Mouse (Mus musculus): Measurements from ENCODE around the gene Lims1. TPM values are rescaled to one million over a fixed set of nuclear protein-coding genes. Genes with fewer than 3 reads are reported as not detected.
"Not testable (repeated sequence)": the region's sequence is repeated elsewhere in the genome, so short reads cannot be mapped to it uniquely, and the experiment has no call there.

Lims1 gene
- polyA plus RNA-seq, 1 experiment from 2014 or later: 89.9 TPM

DNA sequence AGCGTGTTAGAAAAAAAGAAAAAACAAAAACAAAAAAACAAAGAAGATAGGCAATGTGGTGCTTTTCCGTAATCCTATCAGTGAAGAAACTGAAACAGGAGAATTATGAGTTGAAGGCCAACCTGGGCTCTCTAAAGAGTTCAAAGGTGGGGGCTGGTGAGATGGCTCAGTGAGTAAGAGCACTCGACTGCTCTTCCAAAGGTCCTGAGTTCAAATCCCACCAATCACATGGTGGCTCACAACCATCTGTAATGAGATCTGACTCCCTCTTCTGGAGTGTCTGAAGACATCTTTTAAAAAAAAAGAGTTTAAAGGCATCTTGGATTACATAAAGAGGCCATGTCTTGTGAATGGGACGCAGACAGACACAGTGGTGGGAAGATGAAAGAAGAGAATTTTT lies 13.8 kb downstream of the Lims1 start:
- not testable (repeated sequence) for ATAC-seq (ENCODE audit: low FRiP score); H3K9me3 ChIP-seq (ENCODE audit: control insufficient read depth, low read length); H3K4me2 ChIP-seq (replicated peaks; ENCODE audit: low read depth, low read length); H3K4me3 ChIP-seq (ENCODE audit: low read depth, low read length); H3K27me3 ChIP-seq (ENCODE audit: control insufficient read depth, insufficient read depth, low read length); DNase-seq (ENCODE audit: low spot score); H3K27ac ChIP-seq (ENCODE audit: low read depth, low read length); H3K9ac ChIP-seq (ENCODE audit: low read depth, low read length); H3K36me3 ChIP-seq (ENCODE audit: control insufficient read depth, insufficient read depth, low read length); H3K4me1 ChIP-seq (replicated peaks; ENCODE audit: control insufficient read depth, insufficient read depth, low read length)
- 96% methylated on average over 4 of the region's 4 CpGs for whole genome bisulfite sequencing

DNA sequence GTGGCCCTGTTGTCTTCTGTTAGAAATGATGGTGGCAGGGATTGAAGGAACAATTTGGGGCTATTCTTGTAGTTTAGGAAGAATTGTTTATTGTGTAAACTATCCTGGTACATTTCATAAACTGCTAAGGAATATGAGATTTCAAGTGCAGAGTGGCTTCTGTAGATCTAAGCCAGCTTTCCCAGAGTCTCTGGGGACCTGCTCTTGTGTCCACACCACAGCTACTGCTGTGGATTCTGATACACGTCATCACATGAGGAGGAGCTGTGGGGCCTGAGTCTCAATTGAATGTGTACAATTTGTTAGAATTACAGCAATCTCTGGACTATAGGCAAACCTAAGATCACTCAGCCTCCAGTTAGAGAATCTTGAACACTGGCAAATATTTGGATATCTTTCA lies 15.3 kb downstream of the Lims1 start:
- Histone ChIP-seq H3K4me3 (ENCODE audit: low read depth, low read length) (no peak overlapping the region), H3K9me3 (ENCODE audit: control insufficient read depth, low read length) (no peaks in the 10 kb centered on the region), H3K27me3 (ENCODE audit: control insufficient read depth, insufficient read depth, low read length) (no peaks in the 10 kb centered on the region), H3K27ac (ENCODE audit: low read depth, low read length) (no peak overlapping the region), H3K4me2 (replicated peaks; ENCODE audit: low read depth, low read length) (no peak overlapping the region), H3K9ac (ENCODE audit: low read depth, low read length) (no peak overlapping the region), H3K4me1 (replicated peaks; ENCODE audit: control insufficient read depth, insufficient read depth, low read length) (no peaks in the 10 kb centered on the region), H3K36me3 (ENCODE audit: control insufficient read depth, insufficient read depth, low read length) (no peaks in the 10 kb centered on the region)
- no peak for ATAC-seq (ENCODE audit: low FRiP score)
- 80% methylated on average over 1 of the region's 1 CpGs for WGBS
- no peak for DNase-seq (ENCODE audit: low spot score)

DNA sequence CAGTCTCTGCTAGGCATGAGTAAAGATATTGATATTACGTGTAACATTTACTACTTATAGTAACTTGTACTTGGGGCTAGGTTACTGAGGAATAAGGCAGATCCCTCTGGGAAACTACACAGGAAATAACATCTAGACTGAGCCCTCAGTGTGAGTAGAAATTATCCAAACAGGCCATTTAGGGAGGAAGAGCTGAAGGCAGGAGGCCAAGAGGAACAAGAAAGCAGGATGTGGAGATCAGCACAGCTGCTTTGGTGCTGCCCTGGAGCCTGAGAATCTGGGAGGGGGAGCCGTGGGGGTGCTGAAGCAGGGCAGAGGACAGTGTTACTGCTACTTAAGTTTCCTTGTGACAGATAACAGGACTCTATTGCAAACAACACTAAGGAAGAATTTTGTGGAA lies 18.4 kb downstream of the Lims1 start:
- no peak overlapping the region for H3K9ac ChIP-seq (ENCODE audit: low read depth, low read length)
- DNase-seq (ENCODE audit: low spot score) (no peak), ATAC-seq (ENCODE audit: low FRiP score) (no peak)
- H3K36me3 ChIP-seq (ENCODE audit: control insufficient read depth, insufficient read depth, low read length): no peaks in the 10 kb centered on the region
- WGBS: 68% methylated on average over 2 of the region's 2 CpGs
- no peaks in the 10 kb centered on the region for H3K27me3 ChIP-seq (ENCODE audit: control insufficient read depth, insufficient read depth, low read length)
- no peaks in the 10 kb centered on the region for H3K4me1 ChIP-seq (replicated peaks; ENCODE audit: control insufficient read depth, insufficient read depth, low read length)
- no peak overlapping the region for H3K4me3 ChIP-seq (ENCODE audit: low read depth, low read length)
- H3K27ac ChIP-seq (ENCODE audit: low read depth, low read length): no peak overlapping the region
- H3K9me3 ChIP-seq (ENCODE audit: control insufficient read depth, low read length): no peaks in the 10 kb centered on the region
- H3K4me2 ChIP-seq (replicated peaks; ENCODE audit: low read depth, low read length): no peak overlapping the region

DNA sequence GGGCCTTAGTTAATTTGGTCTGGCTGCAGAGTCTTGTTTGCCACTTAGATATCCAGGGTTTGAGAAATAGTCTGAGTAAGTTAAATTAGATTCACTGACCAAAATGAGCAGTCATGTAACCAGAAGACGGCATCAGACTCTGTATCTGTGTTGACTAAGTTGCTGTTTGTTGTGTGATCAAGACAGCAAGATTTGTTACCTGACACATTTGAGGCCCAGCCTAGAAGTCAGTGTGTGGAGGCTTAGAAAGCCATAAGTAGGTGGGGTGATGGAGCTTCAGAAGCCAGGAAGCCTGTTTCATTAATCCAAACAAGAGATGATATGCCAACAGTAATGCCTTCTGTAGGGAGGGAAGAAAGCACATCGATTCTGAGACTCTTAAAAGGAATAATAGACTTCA lies 18.9 kb downstream of the Lims1 start:
- DNase-seq (ENCODE audit: low spot score) (no peak), ATAC-seq (ENCODE audit: low FRiP score) (no peak)
- no peaks in the 10 kb centered on the region for H3K36me3 ChIP-seq (ENCODE audit: control insufficient read depth, insufficient read depth, low read length)
- H3K4me3 ChIP-seq (ENCODE audit: low read depth, low read length): no peak overlapping the region
- no peak overlapping the region for H3K4me2 ChIP-seq (replicated peaks; ENCODE audit: low read depth, low read length)
- H3K4me1 ChIP-seq (replicated peaks; ENCODE audit: control insufficient read depth, insufficient read depth, low read length): no peaks in the 10 kb centered on the region
- no peak overlapping the region for H3K9ac ChIP-seq (ENCODE audit: low read depth, low read length)
- 88% methylated on average over 2 of the region's 2 CpGs for WGBS
- H3K27ac ChIP-seq (ENCODE audit: low read depth, low read length): no peak overlapping the region
- no peaks in the 10 kb centered on the region for H3K9me3 ChIP-seq (ENCODE audit: control insufficient read depth, low read length)
- no peaks in the 10 kb centered on the region for H3K27me3 ChIP-seq (ENCODE audit: control insufficient read depth, insufficient read depth, low read length)

DNA sequence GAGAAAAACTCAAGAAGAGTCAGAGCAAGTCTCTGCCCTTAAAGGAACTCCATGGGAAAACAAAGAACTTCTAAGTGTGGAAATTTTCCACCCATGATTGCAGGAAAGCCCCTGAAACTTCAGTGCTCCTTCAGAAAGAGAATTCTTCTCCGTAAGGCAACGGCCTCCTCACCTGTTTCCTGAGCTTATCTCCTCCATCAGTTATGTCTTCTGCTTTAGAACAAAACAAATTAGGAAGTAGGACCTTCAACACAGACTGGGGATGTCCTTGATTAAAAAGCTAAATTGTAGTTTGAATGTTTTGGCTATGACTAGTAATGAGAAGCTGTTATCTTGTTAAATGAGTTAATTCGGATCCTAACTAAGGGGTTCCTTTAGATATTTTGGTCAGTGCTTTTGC lies 20.3 kb downstream of the Lims1 start:
- no peaks in the 10 kb centered on the region for H3K36me3 ChIP-seq (ENCODE audit: control insufficient read depth, insufficient read depth, low read length)
- WGBS: 89% methylated on average over 3 of the region's 3 CpGs
- no peaks in the 10 kb centered on the region for H3K4me1 ChIP-seq (replicated peaks; ENCODE audit: control insufficient read depth, insufficient read depth, low read length)
- no peaks in the 10 kb centered on the region for H3K9me3 ChIP-seq (ENCODE audit: control insufficient read depth, low read length)
- no peak overlapping the region for H3K4me2 ChIP-seq (replicated peaks; ENCODE audit: low read depth, low read length)
- ATAC-seq (ENCODE audit: low FRiP score) (no peak), DNase-seq (ENCODE audit: low spot score) (no peak)
- H3K27ac ChIP-seq (ENCODE audit: low read depth, low read length): no peak overlapping the region
- H3K4me3 ChIP-seq (ENCODE audit: low read depth, low read length): no peak overlapping the region
- no peak overlapping the region for H3K9ac ChIP-seq (ENCODE audit: low read depth, low read length)
- no peaks in the 10 kb centered on the region for H3K27me3 ChIP-seq (ENCODE audit: control insufficient read depth, insufficient read depth, low read length)

DNA sequence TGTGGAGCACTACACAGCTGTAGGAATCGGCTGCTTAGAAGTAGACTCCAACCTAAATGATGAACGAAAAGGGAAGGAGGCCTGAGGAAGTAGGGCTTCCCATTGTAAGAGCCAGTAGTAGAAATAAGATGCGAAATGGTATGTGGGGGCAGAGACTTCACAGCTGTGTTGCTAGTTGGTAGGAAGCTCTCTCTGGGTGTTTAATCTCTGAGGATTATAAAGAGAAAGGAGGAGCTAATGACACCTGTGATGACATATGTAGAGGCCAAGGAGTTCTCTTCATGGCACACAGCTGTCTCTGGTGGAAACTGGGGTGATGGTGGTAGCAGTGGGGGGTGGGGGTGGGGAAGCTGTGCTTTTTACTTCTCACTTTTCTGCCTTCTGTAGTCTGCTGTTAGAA lies 27.3 kb downstream of the Lims1 start:
- DNase-seq (ENCODE audit: low spot score): no peak
- Histone ChIP-seq H3K9me3 (ENCODE audit: control insufficient read depth, low read length) (no peaks in the 10 kb centered on the region), H3K4me2 (replicated peaks; ENCODE audit: low read depth, low read length) (no peak overlapping the region), H3K27me3 (ENCODE audit: control insufficient read depth, insufficient read depth, low read length) (no peaks in the 10 kb centered on the region), H3K4me3 (ENCODE audit: low read depth, low read length) (no peak overlapping the region), H3K27ac (ENCODE audit: low read depth, low read length) (no peak overlapping the region), H3K4me1 (replicated peaks; ENCODE audit: control insufficient read depth, insufficient read depth, low read length) (no peaks in the 10 kb centered on the region), H3K36me3 (ENCODE audit: control insufficient read depth, insufficient read depth, low read length) (no peaks in the 10 kb centered on the region), H3K9ac (ENCODE audit: low read depth, low read length) (no peak overlapping the region)
- ATAC-seq (ENCODE audit: low FRiP score): no peak
- 84% methylated on average over 3 of the region's 3 CpGs for WGBS

DNA sequence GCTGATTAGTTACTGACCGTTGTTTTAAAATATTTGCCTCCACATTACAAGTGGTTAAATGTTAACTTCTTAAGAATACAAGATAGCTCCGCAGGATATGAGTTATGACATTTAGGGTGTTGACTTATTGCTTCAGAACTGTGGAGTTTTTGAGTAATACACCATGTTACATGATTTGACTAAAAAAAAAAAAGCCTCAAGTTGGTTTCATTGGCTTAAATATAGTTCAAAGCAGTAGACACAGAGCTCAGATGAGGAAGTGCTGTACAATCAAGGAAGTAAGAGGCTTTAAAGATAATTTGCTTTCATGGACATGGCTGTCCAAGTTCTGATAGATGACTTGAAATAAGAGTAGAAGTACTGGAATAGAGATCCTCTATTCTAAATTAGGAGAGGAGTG lies 28.4 kb downstream of the Lims1 start:
- Histone ChIP-seq H3K9ac (ENCODE audit: low read depth, low read length) (no peak overlapping the region), H3K4me1 (replicated peaks; ENCODE audit: control insufficient read depth, insufficient read depth, low read length) (no peaks in the 10 kb centered on the region), H3K27me3 (ENCODE audit: control insufficient read depth, insufficient read depth, low read length) (no peaks in the 10 kb centered on the region), H3K9me3 (ENCODE audit: control insufficient read depth, low read length) (no peaks in the 10 kb centered on the region), H3K27ac (ENCODE audit: low read depth, low read length) (no peak overlapping the region), H3K4me3 (ENCODE audit: low read depth, low read length) (no peak overlapping the region), H3K36me3 (ENCODE audit: control insufficient read depth, insufficient read depth, low read length) (no peaks in the 10 kb centered on the region), H3K4me2 (replicated peaks; ENCODE audit: low read depth, low read length) (no peak overlapping the region)
- 88% methylated on average over 2 of the region's 2 CpGs for WGBS
- ATAC-seq (ENCODE audit: low FRiP score) (no peak), DNase-seq (ENCODE audit: low spot score) (no peak)

DNA sequence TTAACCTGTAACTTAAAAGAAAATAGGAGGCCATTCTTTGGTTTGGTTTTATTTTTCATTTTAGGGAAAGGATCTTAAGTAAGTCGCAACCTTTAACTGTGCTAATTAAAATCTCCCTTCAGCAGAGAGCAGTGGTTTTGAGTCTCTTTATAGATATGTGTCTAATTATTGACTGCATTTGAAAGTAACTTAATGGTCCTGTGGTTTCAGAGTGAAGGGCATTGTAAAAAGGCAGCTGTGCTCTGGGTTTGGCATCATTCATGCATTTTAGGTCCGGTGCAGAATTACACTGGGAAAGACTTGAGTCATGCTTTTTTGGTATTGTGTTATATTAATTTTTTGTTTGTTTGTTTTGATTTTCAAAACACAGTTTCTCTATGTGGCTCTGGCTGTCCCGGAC lies 29.1 kb downstream of the Lims1 start:
- Histone ChIP-seq H3K27me3 (ENCODE audit: control insufficient read depth, insufficient read depth, low read length) (no peaks in the 10 kb centered on the region), H3K4me2 (replicated peaks; ENCODE audit: low read depth, low read length) (no peak overlapping the region), H3K9ac (ENCODE audit: low read depth, low read length) (no peak overlapping the region), H3K9me3 (ENCODE audit: control insufficient read depth, low read length) (no peaks in the 10 kb centered on the region), H3K36me3 (ENCODE audit: control insufficient read depth, insufficient read depth, low read length) (no peaks in the 10 kb centered on the region), H3K4me3 (ENCODE audit: low read depth, low read length) (no peak overlapping the region), H3K27ac (ENCODE audit: low read depth, low read length) (no peak overlapping the region), H3K4me1 (replicated peaks; ENCODE audit: control insufficient read depth, insufficient read depth, low read length) (no peaks in the 10 kb centered on the region)
- no peak for ATAC-seq (ENCODE audit: low FRiP score)
- WGBS: 87% methylated on average over 3 of the region's 3 CpGs
- DNase-seq (ENCODE audit: low spot score): no peak

DNA sequence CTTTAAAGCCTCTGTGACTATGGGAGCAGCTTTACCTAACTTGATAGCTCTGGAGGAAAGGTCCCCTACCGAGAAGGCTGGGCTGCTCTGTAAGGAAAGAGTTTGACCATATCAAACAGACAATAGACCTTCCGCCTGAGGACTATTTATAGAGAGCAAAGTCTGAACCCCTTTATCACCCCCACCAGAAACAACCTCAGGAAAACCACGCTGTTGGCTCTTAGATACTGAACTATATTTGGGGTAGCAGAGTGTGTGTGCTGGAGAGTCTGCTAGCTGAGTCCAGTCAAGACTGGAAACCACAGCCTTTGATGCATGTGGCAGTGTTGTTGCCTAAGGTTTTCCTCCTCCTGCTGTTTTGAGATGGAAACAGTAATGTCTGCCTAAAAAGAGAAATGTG lies 31.3 kb downstream of the Lims1 start:
- Histone ChIP-seq H3K4me1 (replicated peaks; ENCODE audit: control insufficient read depth, insufficient read depth, low read length) (no peaks in the 10 kb centered on the region), H3K4me2 (replicated peaks; ENCODE audit: low read depth, low read length) (no peak overlapping the region), H3K9ac (ENCODE audit: low read depth, low read length) (no peak overlapping the region), H3K9me3 (ENCODE audit: control insufficient read depth, low read length) (no peaks in the 10 kb centered on the region), H3K4me3 (ENCODE audit: low read depth, low read length) (no peak overlapping the region), H3K27ac (ENCODE audit: low read depth, low read length) (no peak overlapping the region), H3K36me3 (ENCODE audit: control insufficient read depth, insufficient read depth, low read length) (no peaks in the 10 kb centered on the region), H3K27me3 (ENCODE audit: control insufficient read depth, insufficient read depth, low read length) (no peaks in the 10 kb centered on the region)
- DNase-seq (ENCODE audit: low spot score) (no peak), ATAC-seq (ENCODE audit: low FRiP score) (no peak)
- 15% methylated on average over 3 of the region's 3 CpGs for WGBS
